Mouse (Mus musculus) urinary bladder, adult 2 months (tissue): Measurements from ENCODE around the gene Crip1. TPM values are rescaled to one million over a fixed set of nuclear protein-coding genes. Genes with fewer than 3 reads are reported as not detected.

Source experiments
- DNase-seq: peaks from one replicate; pipeline ENCODE4 v3.0.0; 2022; ENCODE audit warnings: low spot score
- polyA plus RNA-seq: library from polyadenylated mRNA; depleted of rRNA; stranded (reverse); fragments of >200 nt; gene quantifications from 2 replicates; pipeline ENCODE4 v1.2.3, GENCODE M21; 2012

The Crip1 gene
- polyA plus RNA-seq, 1 experiment: 1,244 TPM

DNA sequence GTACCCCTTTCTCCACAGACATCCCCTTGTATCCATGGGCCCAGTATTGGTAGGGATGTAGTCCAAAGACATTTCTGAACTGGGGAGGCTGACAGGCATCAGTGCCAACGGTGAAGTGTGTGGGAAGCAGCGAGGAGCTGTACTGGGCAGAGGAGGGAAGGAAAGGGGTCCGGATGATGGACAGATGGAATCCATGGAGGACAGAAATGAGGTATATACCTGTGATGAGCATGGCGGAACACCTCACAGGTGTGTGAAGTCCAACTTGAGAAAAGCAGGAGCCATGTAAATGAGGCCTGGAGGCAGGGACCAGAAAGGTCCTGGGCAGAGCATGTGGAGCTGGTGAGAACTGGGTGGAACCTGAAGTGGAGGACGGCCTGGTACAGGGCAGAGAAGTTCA lies 525 bp upstream of the Crip1 start:
- no peak for DNase-seq

GRCm38 (mm10) chr12:113147481-113147880 lies 1.4 kb downstream of the Crip1 start:
- no peak for DNase-seq

DNA sequence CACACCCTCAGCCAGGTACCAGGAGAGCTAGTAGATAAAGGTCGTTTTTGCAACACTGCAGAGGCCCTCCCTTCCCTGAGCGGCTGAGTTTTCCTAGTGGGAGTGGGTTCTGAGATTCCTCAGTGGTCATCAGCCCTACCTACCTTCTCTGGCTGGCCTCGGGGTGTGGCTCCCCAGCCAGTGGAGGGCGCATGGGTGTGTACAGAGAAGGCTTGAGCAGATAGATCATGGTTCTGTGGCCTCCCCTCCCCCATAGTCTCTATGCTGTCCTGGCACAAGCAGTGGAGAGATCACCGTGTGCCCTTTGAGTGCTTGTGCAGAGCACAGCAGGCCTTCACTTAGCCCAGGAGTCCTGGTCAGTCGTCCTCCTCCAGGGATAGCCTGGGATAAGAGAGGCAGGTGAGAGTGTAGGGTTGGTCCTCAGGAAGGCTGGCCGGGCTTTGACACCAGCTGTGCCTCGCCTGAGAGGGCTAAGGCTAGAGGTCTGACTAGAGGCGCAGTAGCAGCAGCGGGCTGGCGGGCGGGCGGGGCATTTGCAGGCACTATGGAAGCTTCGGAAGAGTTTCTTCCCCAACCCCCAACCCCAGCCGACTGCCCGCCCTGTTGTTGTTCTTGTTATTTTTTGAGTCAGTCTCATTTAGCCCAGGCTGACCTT lies 2.4 kb downstream of the Crip1 start:
- DNase-seq: no peak

DNA sequence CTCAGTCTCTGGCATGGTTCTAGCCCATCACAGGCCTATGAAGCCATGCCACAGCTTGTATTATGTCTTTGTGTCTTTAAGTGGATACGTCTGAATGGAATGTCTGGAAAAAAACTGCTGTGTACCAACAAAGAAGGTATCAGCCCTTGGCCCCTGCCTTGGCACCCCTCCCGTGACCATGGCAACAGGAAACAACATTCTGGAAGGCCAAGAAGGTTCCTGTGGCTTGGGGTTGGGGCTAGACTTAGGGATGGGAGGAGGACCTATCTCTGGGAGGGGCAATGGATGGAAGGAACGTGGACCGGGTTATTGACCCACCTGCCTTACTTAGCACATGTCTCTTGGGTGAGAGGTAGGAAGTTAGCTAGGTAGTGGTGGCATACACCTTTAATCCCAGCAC lies 3.2 kb downstream of the Crip1 start:
- no peak for DNase-seq

- no peak for DNase-seq
Observed at GRCm38 (mm10) chr12:113149896-113150295, 3.8 kb downstream of the Crip1 start.

DNA sequence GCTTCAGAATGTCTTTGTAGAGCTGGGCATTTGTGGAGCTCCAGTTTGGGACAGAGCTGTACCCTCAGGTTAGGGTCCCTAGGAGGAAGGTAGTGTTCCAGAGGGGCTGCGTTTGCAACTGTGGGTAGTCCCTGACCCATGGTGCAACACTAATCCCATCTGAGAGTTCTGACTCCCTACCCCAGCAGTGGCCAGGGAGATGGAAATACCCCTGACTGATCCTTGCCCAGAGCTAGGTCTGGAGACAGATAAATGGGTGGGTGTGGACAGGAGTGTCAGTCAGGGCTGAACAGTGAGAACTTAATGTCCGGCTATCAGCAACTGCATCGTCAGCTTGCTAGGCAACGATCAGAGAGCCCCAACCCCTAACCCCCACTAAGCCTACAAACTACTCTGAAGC lies 4.5 kb downstream of the Crip1 start:
- no peak for DNase-seq

GRCm38 (mm10) chr12:113151046-113151445 lies 4.9 kb downstream of the Crip1 start:
- DNase-seq: no peak

DNA sequence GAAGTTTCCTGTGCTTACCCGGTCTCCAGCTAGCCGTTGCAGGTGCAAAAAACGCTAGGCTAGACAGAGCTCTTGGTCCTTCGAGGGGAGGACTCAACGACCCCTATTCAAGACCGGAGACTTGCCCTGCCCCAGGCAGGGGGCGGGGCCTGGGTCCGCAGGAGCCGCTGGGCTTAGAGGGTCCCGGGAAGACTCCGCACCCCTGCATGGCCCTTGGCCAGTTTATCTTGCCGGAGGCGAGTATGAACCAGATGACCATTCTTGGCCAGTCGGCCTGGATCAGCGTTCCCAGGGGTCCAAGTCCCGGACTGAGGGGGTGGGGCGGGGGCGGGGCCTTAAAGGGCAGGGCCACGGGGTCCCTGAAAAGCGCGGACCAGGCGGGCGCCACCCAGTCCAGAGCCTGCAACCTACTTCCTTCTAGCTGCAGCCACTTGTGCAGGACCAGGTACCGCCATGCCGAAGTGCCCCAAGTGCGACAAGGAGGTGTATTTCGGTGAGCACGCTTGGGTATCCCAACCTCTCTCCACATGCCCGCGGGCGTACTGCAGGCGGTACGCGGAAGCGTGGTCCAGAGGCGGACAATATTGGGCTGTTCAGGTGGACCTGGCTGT lies 5.7 kb downstream of the Crip1 start:
- peak; percentile 51 for DNase-seq

DNA sequence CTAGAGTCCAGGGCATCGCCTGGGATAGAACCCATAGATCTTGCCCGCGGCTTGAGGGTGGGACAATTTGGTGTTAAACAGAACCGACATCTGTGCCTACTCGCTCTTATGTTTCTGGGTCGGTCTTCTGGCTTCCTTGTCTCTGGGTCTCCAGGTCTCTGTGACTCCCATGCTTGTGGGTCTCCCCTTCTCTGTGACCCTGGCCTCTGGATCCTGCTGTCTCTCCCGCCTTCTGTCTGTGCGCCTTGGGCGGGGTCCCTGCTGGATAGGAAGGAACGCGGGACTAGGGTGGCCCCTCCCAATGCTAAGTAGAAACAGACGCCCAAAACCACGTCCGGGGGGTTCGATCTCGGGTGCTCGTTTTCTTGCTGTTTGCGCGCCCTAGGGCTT lies 6.2 kb downstream of the Crip1 start:
- no peak for DNase-seq

DNA sequence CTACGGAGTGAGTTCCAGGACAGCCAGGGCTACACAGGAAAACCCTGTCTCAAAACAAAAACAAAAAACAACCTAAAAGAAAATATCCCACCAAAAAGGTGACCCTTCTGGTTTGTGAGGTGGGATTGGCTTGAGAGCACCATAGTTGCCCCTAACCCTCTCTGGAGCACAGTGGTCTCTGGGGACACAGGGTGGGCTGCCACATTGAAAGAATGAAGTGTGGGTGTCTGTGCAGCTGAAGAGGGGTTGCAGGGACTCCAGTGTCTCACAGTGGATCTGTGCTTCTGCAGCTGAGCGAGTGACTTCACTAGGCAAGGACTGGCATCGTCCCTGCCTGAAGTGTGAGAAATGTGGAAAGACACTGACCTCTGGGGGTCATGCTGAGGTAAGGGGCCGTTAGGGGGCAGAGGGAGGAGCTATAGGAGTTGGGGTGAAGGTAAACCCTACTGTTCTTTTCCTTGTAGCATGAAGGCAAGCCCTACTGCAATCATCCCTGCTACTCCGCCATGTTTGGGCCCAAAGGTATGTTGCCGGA lies 6.9 kb downstream of the Crip1 start:
- DNase-seq: no peak

- no peak for DNase-seq
Observed at GRCm38 (mm10) chr12:113153971-113154370, 7.9 kb downstream of the Crip1 start.

- DNase-seq: no peak
Observed at GRCm38 (mm10) chr12:113154747-113155075, 8.6 kb downstream of the Crip1 start.

DNA sequence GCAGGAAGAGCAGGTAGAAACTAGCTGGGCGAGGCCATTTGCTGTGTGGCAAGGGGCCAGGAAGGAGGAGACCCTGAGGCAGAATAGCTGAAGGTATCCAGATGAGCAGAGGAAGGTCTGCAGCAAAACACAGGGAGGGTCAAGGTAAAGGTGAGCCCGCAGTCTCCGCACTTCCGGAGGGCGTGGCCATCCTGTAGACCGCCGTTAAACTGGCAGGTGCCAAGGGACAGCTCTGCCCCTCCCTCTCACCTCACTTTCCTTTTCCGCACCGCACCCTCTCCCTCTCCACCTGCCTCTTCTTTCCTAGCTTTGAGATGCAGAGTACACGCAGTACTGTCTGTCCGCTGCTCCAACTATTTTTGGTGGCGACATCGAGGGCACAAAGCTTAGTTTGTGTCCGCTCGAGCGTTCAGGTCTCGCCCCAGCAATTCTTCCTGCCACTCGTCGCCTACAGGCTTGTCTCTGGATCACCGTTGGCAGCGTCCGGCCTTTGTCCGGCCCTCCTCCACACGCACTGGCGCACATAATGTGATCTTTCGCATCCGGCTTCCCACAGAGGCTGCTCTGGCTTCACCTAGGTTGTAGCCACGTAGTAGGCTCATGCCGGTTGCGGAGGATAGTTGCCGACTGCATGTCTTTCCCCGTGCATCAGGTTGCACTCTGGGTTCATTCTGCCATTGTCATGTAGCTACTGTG lies 9.1 kb downstream of the Crip1 start:
- DNase-seq: peak; percentile 56

GRCm38 (mm10) chr12:113155887-113156539 lies 9.9 kb downstream of the Crip1 start, which contains the start of gene Tedc1:
Tedc1 (plus strand) TSS chr12:113156421.
- peak; percentile 99 for DNase-seq

GRCm38 (mm10) chr12:113156540-113156929 lies 10.4 kb downstream of the Crip1 start:
- DNase-seq: no peak

- DNase-seq: no peak
Observed at GRCm38 (mm10) chr12:113157002-113157401, 10.9 kb downstream of the Crip1 start.

DNA sequence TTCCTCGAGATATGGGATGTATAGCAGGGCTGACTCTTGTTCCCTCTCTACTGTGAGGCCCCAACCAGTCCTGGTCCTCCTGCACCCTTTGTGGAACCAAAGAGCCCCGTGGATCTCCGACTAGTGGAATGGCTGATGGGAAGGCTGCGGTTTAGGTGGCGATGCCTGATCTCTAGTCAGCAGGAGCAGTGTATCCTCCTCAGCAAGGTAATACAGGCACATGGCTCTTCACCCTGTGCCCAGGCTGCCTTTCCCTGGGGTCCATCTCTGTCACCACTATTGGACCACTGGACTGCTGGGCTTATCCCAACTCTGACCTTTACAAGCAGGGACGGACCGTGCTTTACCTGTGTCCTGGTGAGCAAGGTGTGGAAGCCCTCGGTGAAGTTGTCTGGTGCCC lies 11.4 kb downstream of the Crip1 start:
- DNase-seq: no peak

DNA sequence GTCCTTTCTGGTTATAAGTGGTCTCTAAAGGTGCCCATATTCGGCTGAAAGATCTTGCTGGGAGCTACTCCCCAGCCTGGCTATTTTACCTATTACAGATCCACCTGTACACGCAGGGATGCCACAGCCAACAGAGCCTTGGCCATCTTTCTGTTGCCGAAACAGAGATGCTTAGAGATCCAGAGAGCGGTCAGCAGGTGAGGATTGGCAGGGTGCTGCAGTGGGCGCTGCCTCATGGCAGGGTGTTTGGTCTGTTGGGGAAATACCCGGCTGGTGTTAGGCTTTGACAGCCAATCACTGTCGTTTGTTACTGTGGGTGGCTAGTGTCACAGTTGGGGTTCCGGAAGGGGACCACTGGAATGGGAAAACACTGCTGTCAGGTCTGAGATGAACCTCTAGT lies 11.9 kb downstream of the Crip1 start:
- DNase-seq: no peak

- no peak for DNase-seq
Observed at GRCm38 (mm10) chr12:113163561-113164006, 17.5 kb downstream of the Crip1 start.

- DNase-seq: no peak
Observed at GRCm38 (mm10) chr12:113168031-113168536, 22.0 kb downstream of the Crip1 start.

DNA sequence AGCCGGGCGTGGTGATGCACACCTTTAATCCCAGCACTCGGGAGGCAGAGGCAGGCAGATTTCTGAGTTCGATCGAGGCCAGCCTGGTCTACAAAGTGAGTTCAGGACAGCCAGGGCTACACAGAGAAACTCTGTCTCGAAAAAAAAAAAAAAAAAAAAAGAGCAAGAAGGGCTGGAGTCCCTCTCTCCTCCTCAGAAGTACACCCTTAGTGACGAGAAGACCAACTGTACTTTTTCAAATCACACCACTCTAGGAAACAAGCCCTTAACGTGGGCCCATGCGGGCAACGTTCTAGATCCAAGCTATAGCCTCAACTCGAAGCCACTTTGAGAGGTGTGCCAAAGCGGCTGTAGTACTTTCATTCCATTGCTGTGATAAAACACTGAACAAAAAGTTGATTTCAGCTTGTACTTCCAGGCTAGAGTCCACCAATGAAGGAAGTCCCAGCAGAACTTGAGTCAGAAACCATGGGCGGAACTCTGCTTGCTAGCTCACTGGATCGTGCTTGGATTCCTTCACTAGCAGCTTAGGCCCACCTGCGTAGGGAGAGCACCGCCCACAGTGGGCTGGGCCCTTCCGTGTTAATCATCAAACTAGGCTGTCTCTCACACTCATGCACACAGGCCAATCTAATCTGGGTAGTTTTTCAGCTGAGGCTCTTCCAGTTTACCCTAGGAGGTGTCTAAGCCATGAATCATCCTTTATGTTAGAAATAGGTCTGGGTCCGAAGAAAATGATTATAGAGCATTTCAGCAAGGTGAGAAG lies 31.0 kb downstream of the Crip1 start:
- no peak for DNase-seq
